ENCODE assay signal across 8 mouse cellular contexts in genomic region chr9:67699846-67700579, GRCm38 (mm10). TPM values are rescaled to one million over a fixed set of nuclear protein-coding genes. Genes with fewer than 3 reads are reported as not detected.
A peak's percentile ranks its signal among the peaks of the same experiment; 100 is the strongest.
DNase-seq lines count a peak whose midpoint lies in the region; ATAC-seq lines count a peak whose summit lies in the region.

No protein-coding gene starts in this region.

- H3K27me3 ChIP-seq in forebrain, embryonic 16.5 days (replicated peaks; ENCODE audit: control insufficient read depth, insufficient read depth, low read length): no peaks in the 10 kb centered on the region
- H3K27me3 ChIP-seq in limb, embryonic 10.5 days (ENCODE audit: low read depth, poor library complexity, severe bottlenecking): peaks cover 14% of the 10 kb centered on the region; the same call in 1 of the 2 replicates
- H3K27me3 ChIP-seq in midbrain, embryonic 10.5 days (ENCODE audit: low read depth, poor library complexity, severe bottlenecking): peaks cover 29% of the 10 kb centered on the region

- 14% methylated on average over 31 of the region's 35 CpGs for WGBS in forebrain, embryonic 16.5 days
- 30% methylated on average over 35 of the region's 35 CpGs for WGBS in limb, embryonic 10.5 days
- 26% methylated on average over 35 of the region's 35 CpGs for WGBS in midbrain, embryonic 10.5 days

- peak overlapping the region; percentile 73 for H3K4me2 ChIP-seq in forebrain, embryonic 16.5 days (ENCODE audit: low read length)

- H3K9me3 ChIP-seq in forebrain, embryonic 16.5 days (ENCODE audit: control insufficient read depth, low read length): no peaks in the 10 kb centered on the region
- no peaks in the 10 kb centered on the region for H3K9me3 ChIP-seq in limb, embryonic 10.5 days (replicated peaks)
- no peaks in the 10 kb centered on the region for H3K9me3 ChIP-seq in midbrain, embryonic 10.5 days (replicated peaks)

- no peaks in the 10 kb centered on the region for H3K36me3 ChIP-seq in forebrain, embryonic 16.5 days (ENCODE audit: control insufficient read depth, insufficient read depth)
- no peaks in the 10 kb centered on the region for H3K36me3 ChIP-seq in limb, embryonic 10.5 days
- no peaks in the 10 kb centered on the region for H3K36me3 ChIP-seq in midbrain, embryonic 10.5 days

- peak; percentile 69 for ATAC-seq in forebrain, embryonic 16.5 days

- H3K4me3 ChIP-seq in forebrain, embryonic 16.5 days (replicated peaks; ENCODE audit: low read length): peak overlapping the region; percentile 42
- peak overlapping the region; percentile 50 for H3K4me3 ChIP-seq in limb, embryonic 10.5 days
- H3K4me3 ChIP-seq in midbrain, embryonic 10.5 days: peak overlapping the region; percentile 48

- no peak overlapping the region for H3K27ac ChIP-seq in forebrain, embryonic 16.5 days (ENCODE audit: low read length)
- peak overlapping the region; percentile 82 for H3K27ac ChIP-seq in limb, embryonic 10.5 days
- H3K27ac ChIP-seq in midbrain, embryonic 10.5 days (replicated peaks): peak overlapping the region; percentile 69

- intact Hi-C loops in heart, postnatal 36 days (cut with DNase I): no loop called here

- DNase-seq in adrenal gland, adult (ENCODE audit: inconsistent age in 2 of 2, low spot score in 1 of 2): peak; percentile 55 to 82
- peak; percentile 31 to 39 for DNase-seq in cerebellum, adult 18-20 months
- peak; percentile 47 to 51 for DNase-seq in heart, postnatal 36 days
- DNase-seq in limb, embryonic 10.5 days (ENCODE audit: low spot score): peak; percentile 69
- peak; percentile 61 for DNase-seq in midbrain, embryonic 10.5 days (ENCODE audit: low spot score)
- peak; percentile 61 for DNase-seq in testis, postnatal 10 days (ENCODE audit: low spot score)
- no peak for DNase-seq in thymus, postnatal 14 days

- H3K4me1 ChIP-seq in forebrain, embryonic 16.5 days (replicated peaks; ENCODE audit: control insufficient read depth, insufficient read depth, low read length): peaks cover 8% of the 10 kb centered on the region
- peaks cover 12% of the 10 kb centered on the region for H3K4me1 ChIP-seq in limb, embryonic 10.5 days
- peaks cover 7% of the 10 kb centered on the region for H3K4me1 ChIP-seq in midbrain, embryonic 10.5 days

- H3K9ac ChIP-seq in forebrain, embryonic 16.5 days (replicated peaks; ENCODE audit: low read depth, low read length): peak overlapping the region; percentile 72

RNA-seq across cellular contexts. Expression of gene C2cd4b, which starts 59.2 kb away (rescaled TPM):
- 0.26 and 0.30 TPM in 2 replicates for polyA plus RNA-seq in forebrain, embryonic 16.5 days (2015; fragmentation: Nextera tagmentation; extraction: Ambion mirVana)
- 1 to 10 TPM; 1.2 to 1.4 TPM for total RNA-seq in heart, postnatal 36 days (2021)
- 0.14 TPM in 1 of 2 replicates, not detected in the other for polyA plus RNA-seq in limb, embryonic 10.5 days (2016; fragmentation: Nextera tagmentation; extraction: Ambion mirVana)
- polyA plus RNA-seq in midbrain, embryonic 10.5 days (2016; fragmentation: Nextera tagmentation; extraction: Ambion mirVana): 0.14 TPM in 1 of 2 replicates, not detected in the other
